8 mouse cellular contexts compared by ENCODE assay signal in genomic region chr5:146832435-146832768, GRCm38 (mm10). TPM values are rescaled to one million over a fixed set of nuclear protein-coding genes. Genes with fewer than 3 reads are reported as not detected.
DNase-seq lines count a peak whose midpoint lies in the region; ATAC-seq and TF ChIP-seq lines count a peak whose summit lies in the region.

No protein-coding gene starts in this region.

- no peaks in the 10 kb centered on the region for H3K27me3 ChIP-seq in liver, adult 2 months (ENCODE audit: control insufficient read depth, insufficient read depth, low read length)
- no peaks in the 10 kb centered on the region for H3K27me3 ChIP-seq in embryonic facial prominence, embryonic 15.5 days
- H3K27me3 ChIP-seq in limb, embryonic 11.5 days (ENCODE audit: control insufficient read depth, insufficient read depth, low read length): no peaks in the 10 kb centered on the region

- H3K79me2 ChIP-seq in liver, adult 2 months (ENCODE audit: control insufficient read depth, insufficient read depth, low read length): no peaks in the 10 kb centered on the region; the same call in 1 of the 2 replicates

- peaks cover 33% of the 10 kb centered on the region for H3K36me3 ChIP-seq in liver, adult 2 months (ENCODE audit: control insufficient read depth, insufficient read depth, low read length)
- peaks cover 33% of the 10 kb centered on the region for H3K36me3 ChIP-seq in embryonic facial prominence, embryonic 15.5 days
- H3K36me3 ChIP-seq in limb, embryonic 11.5 days (ENCODE audit: control insufficient read depth, insufficient read depth, low read length): peaks cover 10% of the 10 kb centered on the region

- H3K4me2 ChIP-seq in embryonic facial prominence, embryonic 15.5 days (replicated peaks): peak overlapping the region; percentile 62
- peak overlapping the region; percentile 64 for H3K4me2 ChIP-seq in limb, embryonic 11.5 days (ENCODE audit: low read depth, severe bottlenecking)

- 50% methylated on average over 7 of the region's 7 CpGs for WGBS in liver, adult 2 months
- 51% methylated on average over 7 of the region's 7 CpGs for WGBS in embryonic facial prominence, embryonic 15.5 days
- WGBS in limb, embryonic 11.5 days: 51% methylated on average over 7 of the region's 7 CpGs
- 41% methylated on average over 7 of the region's 7 CpGs for WGBS in olfactory bulb, adult 2 months

- no peak for TF ChIP-seq POLR2A in liver, adult 2 months (IDR thresholded peaks at IDR 0.05; ENCODE audit: extremely low read depth, insufficient read depth, low read length)
- TF ChIP-seq POLR2A in olfactory bulb, adult 2 months (IDR thresholded peaks at IDR 0.05; ENCODE audit: insufficient read depth, low read depth, low read length): no peak

- no peak for ATAC-seq in embryonic facial prominence, embryonic 15.5 days (ENCODE audit: insufficient number of reproducible peaks, low FRiP score, low TSS enrichment, low read depth)
- peak; percentile 22; the same call in 1 of the 2 replicates for ATAC-seq in limb, embryonic 11.5 days (ENCODE audit: insufficient number of reproducible peaks, low FRiP score, low TSS enrichment, low read depth)
- no peak for ATAC-seq in megakaryocyte-erythroid progenitor cell, adult 5-6 weeks (replicated peaks; ENCODE audit: low FRiP score, low TSS enrichment, poor library complexity, severe bottlenecking)

- H3K4me3 ChIP-seq in liver, adult 2 months (ENCODE audit: insufficient read depth, low read depth, low read length): peak overlapping the region; percentile 3; the same call in 1 of the 2 replicates
- H3K4me3 ChIP-seq in embryonic facial prominence, embryonic 15.5 days (replicated peaks): peak overlapping the region; percentile 96
- H3K4me3 ChIP-seq in limb, embryonic 11.5 days (ENCODE audit: low read depth, low read length): peak overlapping the region; percentile 96
- H3K4me3 ChIP-seq in olfactory bulb, adult 2 months (ENCODE audit: insufficient read depth, low read depth, low read length): peak overlapping the region; percentile 91; the same call in 1 of the 2 replicates

- H3K27ac ChIP-seq in liver, adult 2 months (replicated peaks; ENCODE audit: insufficient read depth, low read depth, low read length): peak overlapping the region; percentile 18; the same call in 1 of the 2 replicates
- peak overlapping the region; percentile 92 for H3K27ac ChIP-seq in embryonic facial prominence, embryonic 15.5 days (replicated peaks)
- peak overlapping the region; percentile 2; the same call in 1 of the 2 replicates for H3K27ac ChIP-seq in limb, embryonic 11.5 days (replicated peaks; ENCODE audit: low read depth, low read length)
- 0 out of 2 replicates have a peak overlapping the region, but pooled peaks have one; percentile 14 for H3K27ac ChIP-seq in olfactory bulb, adult 2 months (ENCODE audit: insufficient read depth, low read depth, low read length)

- no peaks in the 10 kb centered on the region for H3K9me3 ChIP-seq in embryonic facial prominence, embryonic 15.5 days (replicated peaks)
- no peaks in the 10 kb centered on the region for H3K9me3 ChIP-seq in limb, embryonic 11.5 days (ENCODE audit: control insufficient read depth, low read length)

- DNase-seq in liver, adult 2 months (ENCODE audit: extremely low read depth, low read depth, low spot score): no peak
- no peak for DNase-seq in liver
- no peak for DNase-seq in limb, embryonic 11.5 days (ENCODE audit: low spot score)
- no peak for DNase-seq in spleen, adult 18-20 months
- no peak for DNase-seq in retina, embryonic 14.5 days (ENCODE audit: low spot score)

- H3K4me1 ChIP-seq in liver, adult 2 months (ENCODE audit: control insufficient read depth, insufficient read depth, low read length): peaks cover 3% of the 10 kb centered on the region
- peaks cover 19% of the 10 kb centered on the region for H3K4me1 ChIP-seq in embryonic facial prominence, embryonic 15.5 days
- 0 out of 2 replicates have a peak, but pooled peaks cover 3% of the 10 kb centered on the region for H3K4me1 ChIP-seq in limb, embryonic 11.5 days (ENCODE audit: control insufficient read depth, insufficient read depth, low read length)
- no peaks in the 10 kb centered on the region for H3K4me1 ChIP-seq in olfactory bulb, adult 2 months (ENCODE audit: control insufficient read depth, insufficient read depth, low read length)

- H3K9ac ChIP-seq in liver, adult 2 months (ENCODE audit: low read depth, low read length): no peak overlapping the region
- H3K9ac ChIP-seq in embryonic facial prominence, embryonic 15.5 days: 0 out of 2 replicates have a peak overlapping the region, but pooled peaks have one; percentile 96
- peak overlapping the region; percentile 98 for H3K9ac ChIP-seq in limb, embryonic 11.5 days (ENCODE audit: low read length)

- TF ChIP-seq CTCF in liver, adult 2 months (IDR thresholded peaks at IDR 0.05; ENCODE audit: low read depth, low read length): no peak
- no peak for TF ChIP-seq CTCF in olfactory bulb, adult 2 months (IDR thresholded peaks at IDR 0.05; ENCODE audit: insufficient read depth, low read depth, low read length)

RNA-seq across cellular contexts. Expression of gene Rpl21, which starts 0.3 kb away (rescaled TPM):
- 147 and 154 TPM in 2 replicates for total RNA-seq in liver, adult 2 months (2014; rRNA removed)
- 24.5 and 28.3 TPM in 2 replicates for polyA plus RNA-seq in liver, adult 2 months (2012; rRNA removed)
- 545 and 547 TPM in 2 replicates for polyA plus RNA-seq in embryonic facial prominence, embryonic 15.5 days (2015; fragmentation: Nextera tagmentation; extraction: Ambion mirVana)
- 596 and 605 TPM in 2 replicates for polyA plus RNA-seq in limb, embryonic 11.5 days (2014; fragmentation: Nextera tagmentation; extraction: Ambion mirVana)
- polyA plus RNA-seq in olfactory bulb, adult 2 months (2012; ENCODE audit: insufficient read depth, insufficient read length, low replicate concordance, missing spikeins): not detected in 2 replicates
- total RNA-seq in megakaryocyte-erythroid progenitor cell, adult 5-6 weeks (2014; fragmentation: Nextera tagmentation): 2,306 and 2,977 TPM in 2 replicates
- 2,430 and 3,681 TPM in 2 replicates for total RNA-seq in megakaryocyte-erythroid progenitor cell, adult 5-6 weeks (2017)

RNA-seq across cellular contexts. Expression of gene Rasl11a, which starts 12.5 kb away (rescaled TPM):
- 0.67 TPM in 1 of 2 replicates, not detected in the other for total RNA-seq in liver, adult 2 months (2014; rRNA removed)
- polyA plus RNA-seq in liver, adult 2 months (2012; rRNA removed): 0.52 and 0.87 TPM in 2 replicates
- polyA plus RNA-seq in embryonic facial prominence, embryonic 15.5 days (2015; fragmentation: Nextera tagmentation; extraction: Ambion mirVana): 11.2 and 13.0 TPM in 2 replicates
- 23.5 and 23.9 TPM in 2 replicates for polyA plus RNA-seq in limb, embryonic 11.5 days (2014; fragmentation: Nextera tagmentation; extraction: Ambion mirVana)
- not detected in 2 replicates for polyA plus RNA-seq in olfactory bulb, adult 2 months (2012; ENCODE audit: insufficient read depth, insufficient read length, low replicate concordance, missing spikeins)
- total RNA-seq in megakaryocyte-erythroid progenitor cell, adult 5-6 weeks (2014; fragmentation: Nextera tagmentation): not detected in 2 replicates
- total RNA-seq in megakaryocyte-erythroid progenitor cell, adult 5-6 weeks (2017): 3.7 TPM in 1 of 2 replicates, not detected in the other

RNA-seq across cellular contexts. Expression of gene Usp12, which starts 37.6 kb away (rescaled TPM):
- 16.3 and 16.5 TPM in 2 replicates for total RNA-seq in liver, adult 2 months (2014; rRNA removed)
- polyA plus RNA-seq in liver, adult 2 months (2012; rRNA removed): 6.7 and 6.9 TPM in 2 replicates
- polyA plus RNA-seq in embryonic facial prominence, embryonic 15.5 days (2015; fragmentation: Nextera tagmentation; extraction: Ambion mirVana): 15.3 and 16.0 TPM in 2 replicates
- 8.6 and 10.6 TPM in 2 replicates for polyA plus RNA-seq in limb, embryonic 11.5 days (2014; fragmentation: Nextera tagmentation; extraction: Ambion mirVana)
- polyA plus RNA-seq in olfactory bulb, adult 2 months (2012; ENCODE audit: insufficient read depth, insufficient read length, low replicate concordance, missing spikeins): not detected in 2 replicates
- 5.8 and 7.2 TPM in 2 replicates for total RNA-seq in megakaryocyte-erythroid progenitor cell, adult 5-6 weeks (2014; fragmentation: Nextera tagmentation)
- total RNA-seq in megakaryocyte-erythroid progenitor cell, adult 5-6 weeks (2017): 13.9 and 14.1 TPM in 2 replicates

Comparison
In these comparisons a context has a peak if more than half of its experiments do, and no peak if none do; other contexts are left out.
1. H3K27ac ChIP-seq: peak in every context shown above with its lines; median percentile 92 in embryonic facial prominence, embryonic 15.5 days; 18 in liver, adult 2 months; 14 in olfactory bulb, adult 2 months; 2 in limb, embryonic 11.5 days.
2. H3K4me3 ChIP-seq: peak in every context shown above with its lines; median percentile 96 in embryonic facial prominence, embryonic 15.5 days; 96 in limb, embryonic 11.5 days; 91 in olfactory bulb, adult 2 months; 3 in liver, adult 2 months.